Mouse (Mus musculus) v-Abl transformed pro-B cells (cell line): ENCODE measurements around the gene Gabarap.

Experiments used
- in situ Hi-C, 2 experiments: fragments of 400-800 bp; cut with MboI; formaldehyde crosslinking; loops; one replicate each; pipeline ENCODE4 v1.15.1; 2025; ENCODE audit not compliant: unreplicated experiment in 2 of 2

Gene Gabarap

GRCm38 (mm10) chr11:69966860-69967517, 24.0 kb upstream of the Gabarap start:
- in situ Hi-C loops, result no loop called here

- in situ Hi-C loops, result no loop called here
Observed at GRCm38 (mm10) chr11:69968793-69969192, 22.1 kb upstream of the Gabarap start.

GRCm38 (mm10) chr11:69970222-69970621, 20.7 kb upstream of the Gabarap start:
- in situ Hi-C loops, result no loop called here

GRCm38 (mm10) chr11:69970775-69971174, 20.2 kb upstream of the Gabarap start:
- in situ Hi-C loops, result no loop called here

- in situ Hi-C loops, result loop anchor here in 1 of 2 experiments (25.0 kb wide), 2 partner anchors 563 to 913 kb away; partner anchors contain the start of genes Borcs6, Kdm6b and Tmem107
Observed at GRCm38 (mm10) chr11:69974907-69975306, 16.0 kb upstream of the Gabarap start.

- in situ Hi-C loops, result loop anchor here in 1 of 2 experiments (25.0 kb wide), 2 partner anchors 564 to 914 kb away; partner anchors contain the start of genes Borcs6, Kdm6b and Tmem107
Observed at GRCm38 (mm10) chr11:69976271-69976670, 14.7 kb upstream of the Gabarap start.

GRCm38 (mm10) chr11:69979827-69980195, 11.1 kb upstream of the Gabarap start:
- in situ Hi-C loops, result loop anchor here in 1 of 2 experiments (25.0 kb wide), 2 partner anchors 568 to 918 kb away; partner anchors contain the start of genes Borcs6, Kdm6b and Tmem107

- in situ Hi-C loops, result loop anchor here in 1 of 2 experiments (25.0 kb wide), 2 partner anchors 568 to 918 kb away; partner anchors contain the start of genes Borcs6, Kdm6b and Tmem107
Observed at GRCm38 (mm10) chr11:69980196-69981140, 10.5 kb upstream of the Gabarap start.

GRCm38 (mm10) chr11:69981141-69981762, 9.7 kb upstream of the Gabarap start, which contains the start of gene Ctdnep1:
Gene Ctdnep1 (plus strand): TSS chr11:69981156.
- in situ Hi-C loops, result loop anchor here in 1 of 2 experiments (25.0 kb wide), 2 partner anchors 569 to 919 kb away; partner anchors contain the start of genes Borcs6, Kdm6b and Tmem107

GRCm38 (mm10) chr11:69982225-69982624, 8.7 kb upstream of the Gabarap start, which contains the start of gene Elp5:
Gene Elp5 (minus strand): TSS chr11:69982517.
- in situ Hi-C loops, result loop anchor here in 1 of 2 experiments (25.0 kb wide), 2 partner anchors 570 to 920 kb away; partner anchors contain the start of genes Borcs6, Kdm6b and Tmem107

GRCm38 (mm10) chr11:69982877-69983276, 8.1 kb upstream of the Gabarap start:
- in situ Hi-C loops, result loop anchor here in 1 of 2 experiments (25.0 kb wide), 2 partner anchors 571 to 921 kb away; partner anchors contain the start of genes Borcs6, Kdm6b and Tmem107

GRCm38 (mm10) chr11:69983377-69983776, 7.6 kb upstream of the Gabarap start:
- in situ Hi-C loops, result loop anchor here in 1 of 2 experiments (25.0 kb wide), 2 partner anchors 571 to 921 kb away; partner anchors contain the start of genes Borcs6, Kdm6b and Tmem107

GRCm38 (mm10) chr11:69984431-69984830, 6.5 kb upstream of the Gabarap start:
- in situ Hi-C loops, result loop anchor here in 1 of 2 experiments (25.0 kb wide), 2 partner anchors 572 to 922 kb away; partner anchors contain the start of genes Borcs6, Kdm6b and Tmem107

GRCm38 (mm10) chr11:69989949-69990348, 994 bp upstream of the Gabarap start:
- in situ Hi-C loops, result loop anchor here in 1 of 2 experiments (25.0 kb wide), 2 partner anchors 578 to 928 kb away; partner anchors contain the start of genes Borcs6, Kdm6b and Tmem107

GRCm38 (mm10) chr11:69991711-69992110, 768 bp downstream of the Gabarap start:
- in situ Hi-C loops, result loop anchor here in 1 of 2 experiments (25.0 kb wide), 2 partner anchors 579 to 929 kb away; partner anchors contain the start of genes Borcs6, Kdm6b and Tmem107

GRCm38 (mm10) chr11:69992396-69992795, 1.5 kb downstream of the Gabarap start:
- in situ Hi-C loops, result loop anchor here in 1 of 2 experiments (25.0 kb wide), 2 partner anchors 580 to 930 kb away; partner anchors contain the start of genes Borcs6, Kdm6b and Tmem107

GRCm38 (mm10) chr11:69992932-69993331, 2.0 kb downstream of the Gabarap start:
- in situ Hi-C loops, result loop anchor here in 1 of 2 experiments (25.0 kb wide), 2 partner anchors 581 to 931 kb away; partner anchors contain the start of genes Borcs6, Kdm6b and Tmem107

- in situ Hi-C loops, result loop anchor here in 1 of 2 experiments (25.0 kb wide), 2 partner anchors 582 to 932 kb away; partner anchors contain the start of genes Borcs6, Kdm6b and Tmem107
Observed at GRCm38 (mm10) chr11:69994401-69995090, 3.6 kb downstream of the Gabarap start.
